Mouse (Mus musculus): Measurements from ENCODE around the gene Slc22a4.

Gene Slc22a4

GRCm38 (mm10) chr11:54028044-54028951 is at the start of gene Slc22a4:
TSS of gene Slc22a4 (minus strand) at chr11:54028090.
- POLR2A ChIA-PET = interaction anchor here in 2 of 4 experiments (0.8 to 1.4 kb wide), 3 partner anchors 26 to 84 kb away, joined by 3 to 4 read pairs (median 3); partner anchors contain the start of gene Slc22a21 (in 1 of the 2)
- CTCF ChIA-PET = interaction anchor here in 2 of 4 experiments (0.7 to 2.6 kb wide), 6 partner anchors 26 to 293 kb away, joined by 3 to 14 read pairs (median 5); no protein-coding TSS in a partner anchor

DNA sequence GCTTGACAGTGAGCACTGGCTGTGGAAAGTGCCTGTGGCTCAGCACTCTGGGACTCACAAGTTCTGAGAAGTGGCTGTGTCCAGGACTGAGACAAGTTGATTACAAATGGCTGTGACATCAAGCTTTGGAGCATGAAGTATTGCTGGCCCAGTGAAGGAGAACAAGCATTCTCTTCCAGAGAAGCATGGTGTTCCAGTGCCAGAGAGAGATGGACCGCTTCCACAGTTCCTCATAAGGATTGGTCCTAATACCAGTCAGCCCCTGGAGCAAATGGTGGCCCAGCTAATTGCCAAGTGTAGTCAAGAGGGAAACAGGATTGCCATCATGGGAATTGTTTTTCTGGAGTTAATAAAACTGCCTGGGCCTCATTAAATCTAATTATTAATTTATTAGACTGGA is 48.2 kb upstream of the Slc22a4 start:
- CTCF ChIA-PET = interaction anchor here in 2 of 4 experiments (0.7 to 2.8 kb wide), 2 partner anchors 13 to 395 kb away, joined by 4 to 13 read pairs; no protein-coding TSS in a partner anchor
- POLR2A ChIA-PET = no interaction called here

GRCm38 (mm10) chr11:54075353-54075752 is 47.5 kb upstream of the Slc22a4 start:
- CTCF ChIA-PET = interaction anchor here in 2 of 4 experiments (0.5 to 2.8 kb wide), 4 partner anchors 13 to 568 kb away, joined by 4 to 13 read pairs (median 5); no protein-coding TSS in a partner anchor
- POLR2A ChIA-PET = interaction anchor here in 1 of 4 experiments (0.5 to 2.9 kb wide), 3 partner anchors 38 to 363 kb away, joined by 3 to 9 read pairs (median 3); partner anchors contain the start of gene Fnip1

DNA sequence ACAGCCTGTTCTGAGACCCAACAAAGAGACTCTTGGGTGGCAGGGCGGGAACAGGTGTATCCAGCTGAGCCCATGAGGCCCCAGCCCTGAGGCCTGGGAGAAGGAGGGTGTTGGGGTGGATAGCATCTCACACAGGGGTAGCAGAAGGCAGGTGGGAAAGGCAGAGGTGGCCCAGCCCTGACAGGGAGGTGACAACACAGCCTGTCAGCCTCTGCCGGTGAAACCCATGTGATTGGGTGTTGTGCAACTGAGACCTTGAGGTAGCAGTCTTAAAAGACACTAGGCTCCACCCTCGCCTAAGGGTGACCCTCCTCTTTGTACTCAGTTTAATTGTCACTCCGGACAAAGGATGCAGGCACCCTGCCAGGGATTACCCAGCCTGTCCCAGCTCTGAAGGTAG is 45.4 kb upstream of the Slc22a4 start:
- ChIA-PET POLR2A (interaction anchor here in 3 of 4 experiments (0.7 to 3.4 kb wide), 14 partner anchors 10 to 642 kb away, joined by 3 to 15 read pairs (median 4); partner anchors contain the start of genes Gdf9 (in 1 of the 3), Slc22a21 (in 1 of the 3) and Uqcrq (in 1 of the 3)), CTCF (interaction anchor here (0.5 to 2.3 kb wide), 15 partner anchors 10 to 152 kb away, joined by 3 to 17 read pairs (median 5); no protein-coding TSS in a partner anchor)

- ChIA-PET POLR2A (interaction anchor here in 3 of 4 experiments (0.6 to 3.4 kb wide), 8 partner anchors 9 to 180 kb away, joined by 3 to 15 read pairs (median 4); partner anchors contain the start of gene Slc22a5 (in 1 of the 3)), CTCF (interaction anchor here in 3 of 4 experiments (1.3 to 2.1 kb wide), 4 partner anchors 9 to 18 kb away, joined by 4 to 11 read pairs (median 7); no protein-coding TSS in a partner anchor)
Measured at GRCm38 (mm10) chr11:54071726-54072445, 44.0 kb upstream of the Slc22a4 start.

DNA sequence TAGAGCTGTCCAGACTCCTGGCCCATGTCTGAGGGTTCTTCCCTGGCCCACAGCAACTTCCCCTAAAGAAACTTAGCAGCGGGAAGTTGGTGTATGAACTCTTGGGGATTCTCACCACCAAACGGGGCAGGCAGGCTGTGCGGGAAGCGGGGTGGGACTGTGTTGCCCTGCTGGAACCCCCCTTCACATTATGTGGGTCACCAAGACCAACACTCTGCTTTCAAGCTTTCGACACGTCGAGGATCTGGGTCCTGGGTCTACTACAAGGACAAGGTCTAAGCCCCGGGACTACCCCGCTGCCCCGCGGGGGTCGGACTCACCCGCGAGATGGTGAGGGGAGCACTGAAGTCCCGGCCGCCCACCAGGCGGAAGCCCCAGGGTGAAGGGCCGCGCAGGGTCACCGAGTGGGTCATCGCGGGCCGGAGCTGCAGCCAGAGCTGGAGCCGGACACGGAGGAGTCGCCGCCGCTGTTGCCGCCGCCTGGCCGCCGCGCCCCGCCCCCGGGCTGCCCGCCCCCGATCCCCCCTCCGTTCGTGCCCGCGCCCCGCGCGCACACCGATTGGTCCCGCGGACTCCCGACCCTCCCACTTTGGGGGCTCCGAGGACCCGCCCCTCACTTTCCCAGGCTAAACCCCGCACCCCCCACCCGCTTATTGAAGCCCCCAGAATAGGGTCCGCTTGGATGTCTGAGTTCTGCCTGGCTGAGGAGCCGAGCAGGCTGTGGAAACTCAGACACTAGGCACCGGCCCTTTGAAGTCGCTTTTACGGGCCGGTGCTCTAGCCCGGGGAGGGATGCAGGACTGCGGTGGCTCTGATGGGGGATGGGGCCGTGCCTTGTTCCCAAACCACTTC is 40.9 kb upstream of the Slc22a4 start, which contains the start of gene Pdlim4:
Pdlim4 (minus strand) TSS at position 495 of the 852 bp plus-strand sequence.
- POLR2A ChIA-PET = interaction anchor here in 2 of 4 experiments (0.6 to 1.4 kb wide), 2 partner anchors 42 to 453 kb away, joined by 4 read pairs; no protein-coding TSS in a partner anchor
- CTCF ChIA-PET = no interaction called here

DNA sequence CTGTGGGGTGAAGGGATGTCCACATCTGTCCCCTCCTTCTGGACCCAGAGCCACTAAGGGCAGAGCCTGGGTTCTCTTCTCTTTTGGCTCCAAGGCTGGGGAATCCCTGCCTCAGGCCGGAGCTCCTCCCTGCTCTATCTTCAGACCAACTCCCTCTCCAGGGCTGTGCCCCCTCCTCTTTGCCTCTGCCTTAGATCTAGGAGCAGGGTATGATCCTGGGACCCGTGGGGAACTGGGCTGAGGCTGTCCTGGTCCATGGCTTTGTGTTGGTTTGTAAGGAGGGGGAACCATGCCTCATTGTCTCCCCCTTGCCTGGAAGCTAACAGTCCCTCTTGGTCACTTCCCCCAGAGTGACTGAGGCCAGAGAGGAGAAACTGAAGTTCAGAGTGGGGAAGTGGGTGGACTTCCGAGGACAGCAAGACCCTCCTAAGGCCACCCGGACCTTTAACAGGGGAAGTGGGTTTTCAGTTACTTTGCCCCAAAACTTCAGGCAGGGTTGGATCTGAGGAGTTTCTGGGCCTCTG is 40.2 kb upstream of the Slc22a4 start:
- ChIA-PET CTCF (interaction anchor here in 1 of 4 experiments (0.7 kb wide), 1 partner anchor 25 kb away, joined by 4 read pairs; no protein-coding TSS in a partner anchor), POLR2A (interaction anchor here in 2 of 4 experiments (0.6 to 1.4 kb wide), 3 partner anchors 13 to 454 kb away, joined by 4 read pairs; no protein-coding TSS in a partner anchor)

- ChIA-PET POLR2A (interaction anchor here in 1 of 4 experiments (1.2 to 1.4 kb wide), 2 partner anchors 13 to 40 kb away, joined by 4 read pairs; no protein-coding TSS in a partner anchor), CTCF (interaction anchor here in 2 of 4 experiments (0.7 to 0.9 kb wide), 2 partner anchors 12 to 25 kb away, joined by 3 to 4 read pairs; no protein-coding TSS in a partner anchor)
Measured at GRCm38 (mm10) chr11:54067318-54067995, 39.6 kb upstream of the Slc22a4 start.

- CTCF ChIA-PET = interaction anchor here in 1 of 4 experiments (0.9 kb wide), 1 partner anchor 11 kb away, joined by 3 read pairs; no protein-coding TSS in a partner anchor
- POLR2A ChIA-PET = no interaction called here
Measured at GRCm38 (mm10) chr11:54066400-54066799, 38.5 kb upstream of the Slc22a4 start.

DNA sequence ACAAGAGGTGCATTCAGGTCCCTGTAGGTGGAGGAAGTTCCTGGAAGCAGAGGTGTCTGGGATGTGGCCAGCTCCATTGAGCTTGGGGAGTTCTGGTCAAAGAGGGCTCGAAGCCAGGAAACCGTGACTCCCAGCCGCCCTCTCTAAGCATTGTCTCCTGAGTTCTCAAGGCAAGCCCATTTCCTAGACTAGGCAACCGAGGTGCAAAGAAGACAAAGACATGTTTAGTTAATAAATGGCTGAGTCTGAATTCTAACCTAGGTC is 38.0 kb upstream of the Slc22a4 start:
- POLR2A ChIA-PET = interaction anchor here in 1 of 4 experiments (0.7 kb wide), 1 partner anchor 358 kb away, joined by 9 read pairs; the partner anchor contains the start of gene Rad50

GRCm38 (mm10) chr11:54065106-54065914 is 37.4 kb upstream of the Slc22a4 start:
- ChIA-PET POLR2A (interaction anchor here in 1 of 4 experiments (0.7 kb wide), 1 partner anchor 358 kb away, joined by 9 read pairs; the partner anchor contains the start of gene Rad50), CTCF (interaction anchor here in 2 of 4 experiments (1.1 to 1.6 kb wide), 2 partner anchors 11 kb away, joined by 3 to 5 read pairs; no protein-coding TSS in a partner anchor)

More for the DNA sequence above, 38.0 kb upstream of the Slc22a4 start:
- CTCF ChIA-PET = interaction anchor here in 1 of 4 experiments (1.6 kb wide), 1 partner anchor 11 kb away, joined by 5 read pairs; no protein-coding TSS in a partner anchor

- ChIA-PET CTCF (interaction anchor here in 3 of 4 experiments (0.6 to 1.6 kb wide), 3 partner anchors 10 to 11 kb away, joined by 3 to 5 read pairs (median 4); no protein-coding TSS in a partner anchor), POLR2A (no interaction called here)
Measured at GRCm38 (mm10) chr11:54064412-54064978, 36.6 kb upstream of the Slc22a4 start.

DNA sequence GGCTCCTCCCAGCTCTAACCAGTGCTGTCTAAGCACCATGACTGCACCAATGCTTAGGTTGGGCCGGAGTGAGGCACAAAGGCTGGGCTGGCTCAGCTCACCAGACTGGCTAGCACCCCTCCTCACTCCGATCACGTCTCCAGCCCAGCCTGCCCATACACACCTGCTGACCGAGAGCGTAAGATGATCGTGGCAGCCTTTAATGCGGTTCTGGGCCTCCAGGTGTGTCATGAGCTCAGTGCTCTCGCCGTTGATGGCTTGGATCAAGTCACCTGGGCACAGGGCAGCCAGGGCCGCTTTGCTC is 35.5 kb upstream of the Slc22a4 start:
- ChIA-PET POLR2A (interaction anchor here in 3 of 4 experiments (0.6 to 2.4 kb wide), 7 partner anchors 8 to 39 kb away, joined by 3 to 15 read pairs (median 4); no protein-coding TSS in a partner anchor), CTCF (interaction anchor here in 2 of 4 experiments (1.3 to 2.0 kb wide), 4 partner anchors 9 to 61 kb away, joined by 3 to 6 read pairs (median 5); no protein-coding TSS in a partner anchor)

DNA sequence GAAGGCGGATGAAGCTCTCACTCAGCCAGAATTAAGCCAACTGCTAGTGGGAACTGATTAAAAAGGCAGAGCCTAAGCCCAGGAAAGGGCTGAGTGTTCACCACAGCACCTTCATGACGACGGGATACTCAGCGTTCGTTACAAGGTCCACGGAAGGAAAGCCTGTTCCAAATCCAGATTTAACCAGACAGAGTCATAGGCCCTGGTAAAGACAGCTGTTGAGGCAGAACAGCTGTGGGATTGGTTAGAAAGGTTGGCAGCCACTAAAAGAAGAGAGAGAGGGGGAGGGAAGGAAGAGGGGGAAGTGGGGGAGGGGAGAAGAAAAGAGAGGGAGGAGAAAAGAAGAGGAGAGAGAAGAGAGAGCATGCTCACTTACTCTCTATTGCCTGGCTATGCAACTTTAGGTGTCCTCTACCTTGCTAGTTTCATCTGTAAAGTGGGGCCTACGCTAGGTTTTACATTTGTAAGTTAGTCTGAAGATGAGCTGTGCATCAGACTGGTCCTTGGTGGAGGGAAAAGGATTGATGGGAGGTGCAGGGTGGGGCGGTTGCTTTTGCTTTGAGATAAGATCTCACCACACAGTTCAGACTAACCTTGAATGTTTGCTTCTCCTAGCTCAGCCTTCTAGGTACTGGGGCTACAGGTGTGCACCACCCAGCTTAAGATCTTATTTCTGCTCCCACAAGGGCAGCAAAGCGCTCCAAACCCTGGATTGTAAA is 35.0 kb upstream of the Slc22a4 start:
- ChIA-PET CTCF (interaction anchor here in 3 of 4 experiments (1.2 to 2.0 kb wide), 6 partner anchors 9 to 61 kb away, joined by 3 to 6 read pairs (median 4); no protein-coding TSS in a partner anchor), POLR2A (interaction anchor here in 3 of 4 experiments (0.6 to 2.4 kb wide), 6 partner anchors 9 to 38 kb away, joined by 3 to 15 read pairs (median 7); no protein-coding TSS in a partner anchor)

Measured in embryonic stem cell, embryonic (primary cell).